Mouse (Mus musculus): ENCODE results near the gene Urm1.

Gene Urm1

DNA sequence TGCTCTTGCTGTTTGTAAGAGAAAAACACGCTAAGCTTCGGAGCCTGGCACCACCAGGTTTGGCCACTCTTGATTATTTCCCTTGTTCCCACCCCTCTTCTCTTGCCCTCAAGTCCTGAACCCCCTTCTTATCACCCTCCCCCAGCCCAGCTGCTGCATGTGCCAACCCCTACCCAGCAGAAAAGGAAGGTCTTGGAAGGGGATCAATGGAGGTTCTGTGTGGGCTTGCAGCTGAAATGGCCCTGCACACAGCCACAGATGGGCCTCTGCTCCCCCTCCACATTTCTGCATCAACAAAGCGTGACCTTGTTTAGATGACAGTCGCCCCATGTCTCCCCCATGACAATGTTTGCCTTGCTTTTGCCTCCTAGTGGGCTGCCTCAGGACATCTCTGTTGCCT is 11.2 kb downstream of the Urm1 start:
- peak; percentile 50 for DNase-seq

DNA sequence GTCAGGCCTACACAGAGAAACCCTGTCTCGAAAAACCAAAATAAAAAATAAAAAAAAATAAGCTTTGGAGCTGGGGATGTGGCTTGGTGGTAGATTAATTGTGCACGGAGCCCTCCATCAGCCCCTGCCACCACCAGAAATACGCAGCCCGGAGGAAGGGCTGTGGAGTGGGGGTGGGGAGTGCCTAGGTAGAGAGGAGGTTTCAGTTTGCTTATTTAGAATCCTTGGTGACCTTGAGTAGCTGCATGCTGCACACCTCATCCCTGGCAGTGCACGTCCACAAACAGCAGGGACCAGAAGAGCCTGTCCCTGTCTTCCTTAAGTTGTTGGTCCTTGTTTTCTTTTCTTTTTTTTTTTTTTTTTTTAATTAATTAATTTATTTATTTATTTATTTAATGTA is 13.9 kb downstream of the Urm1 start:
- DNase-seq, result no peak

DNA sequence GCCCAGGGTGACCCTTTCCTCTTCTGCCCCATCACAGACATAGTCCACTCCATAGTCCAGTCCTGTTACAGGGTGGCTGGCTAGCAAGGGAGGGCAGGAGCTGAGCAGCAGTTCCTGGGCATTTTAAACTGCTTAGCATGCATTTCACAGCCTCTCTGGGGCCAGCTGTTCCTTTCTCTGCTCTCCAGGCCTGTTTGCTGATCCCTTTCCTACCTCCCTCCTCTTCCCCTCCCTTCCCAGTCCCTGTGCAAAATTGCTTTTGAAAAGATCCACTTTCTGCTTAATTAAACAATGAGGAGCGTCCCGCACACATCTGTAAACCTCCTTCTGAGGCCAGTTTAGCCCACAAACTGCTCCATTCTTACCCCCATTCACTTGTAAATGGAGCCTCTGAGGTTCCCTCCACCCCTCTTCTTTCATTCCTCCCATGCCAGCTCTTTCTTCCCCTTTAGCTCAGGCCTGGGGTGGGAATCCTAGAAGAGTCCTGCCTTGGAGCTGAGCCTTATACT is 15.6 kb downstream of the Urm1 start:
- no peak for DNase-seq

DNA sequence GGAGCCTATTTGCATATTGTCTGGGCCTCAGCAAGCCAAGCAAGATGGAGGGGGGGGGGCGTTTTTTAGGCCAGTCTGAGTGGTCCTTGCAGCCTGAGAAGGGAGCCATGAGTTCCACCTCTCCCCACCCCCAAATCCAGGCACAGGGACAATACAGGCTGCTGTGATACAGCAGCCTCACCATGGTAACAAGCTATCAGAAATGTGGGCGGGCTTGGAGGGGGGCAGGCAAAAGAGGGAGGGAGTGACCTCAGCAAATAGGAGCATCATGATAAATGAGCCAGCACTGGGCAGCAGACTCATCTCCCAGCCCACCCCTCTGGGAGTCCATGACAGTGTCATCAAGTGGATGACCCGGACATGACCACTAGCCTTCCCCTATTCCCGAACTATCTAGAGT is 19.6 kb downstream of the Urm1 start:
- DNase-seq, result no peak

DNA sequence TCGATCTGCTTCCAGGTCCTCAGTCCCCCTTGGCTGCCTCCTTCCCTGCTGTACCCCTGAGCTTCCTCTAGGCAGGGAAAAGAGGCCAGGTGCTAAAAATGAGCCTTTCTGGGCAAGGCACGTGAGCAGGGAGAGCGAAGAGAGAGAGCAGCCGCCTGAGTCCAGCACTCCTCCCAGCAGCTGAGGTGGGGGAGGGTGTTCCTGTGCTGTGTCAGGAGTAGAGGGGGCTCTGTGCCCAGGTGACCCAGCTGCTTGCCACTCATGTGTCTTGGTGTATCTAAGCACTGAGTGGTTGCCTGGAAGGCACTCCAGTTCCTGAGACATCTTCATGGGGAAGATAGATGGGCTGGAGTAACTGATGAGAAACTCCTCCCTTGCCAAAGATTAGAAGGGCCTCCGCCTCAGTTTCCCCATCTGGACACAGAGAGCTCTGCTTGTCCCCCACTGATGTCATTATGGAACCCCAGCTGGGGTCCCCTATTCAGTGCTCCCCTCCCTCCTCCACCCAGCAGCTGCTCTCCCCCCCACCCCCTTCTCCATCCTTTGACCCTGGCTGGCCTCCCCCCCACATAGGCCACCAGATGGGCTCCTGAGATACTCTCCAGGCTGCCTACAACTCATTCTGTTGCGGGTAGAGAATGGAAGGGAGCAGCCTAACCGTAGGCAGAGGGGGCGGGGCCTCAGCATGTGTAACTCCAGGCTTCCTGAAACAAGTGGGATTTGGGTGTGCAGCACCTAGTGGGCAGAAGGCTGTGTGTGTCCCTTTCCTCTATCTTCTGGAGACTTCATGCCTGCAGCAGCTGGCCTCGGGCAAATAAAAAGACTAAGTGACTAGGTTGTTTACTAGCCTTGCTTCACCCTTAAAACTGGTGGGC is 23.6 kb downstream of the Urm1 start:
- peak; percentile 50 for DNase-seq

DNA sequence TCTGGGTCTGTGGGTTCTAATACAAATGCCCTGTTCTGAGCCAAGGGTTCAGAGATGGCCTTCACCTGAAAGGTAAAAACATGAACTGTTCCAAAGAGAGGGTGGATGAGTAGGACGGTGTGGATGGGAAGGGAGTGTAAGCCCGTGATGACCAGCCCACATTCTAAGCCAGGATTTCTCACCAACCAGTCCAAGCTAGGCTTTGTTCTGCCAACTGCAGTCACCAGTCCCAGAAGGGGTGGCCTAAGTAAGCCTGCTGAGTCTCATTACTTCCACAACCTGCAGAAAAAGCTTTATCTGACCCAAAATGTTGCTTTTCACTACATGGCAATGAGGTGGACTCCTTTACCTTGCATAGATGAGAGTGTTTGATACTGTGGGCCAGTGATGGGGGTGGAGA is 24.2 kb downstream of the Urm1 start:
- no peak for DNase-seq

DNA sequence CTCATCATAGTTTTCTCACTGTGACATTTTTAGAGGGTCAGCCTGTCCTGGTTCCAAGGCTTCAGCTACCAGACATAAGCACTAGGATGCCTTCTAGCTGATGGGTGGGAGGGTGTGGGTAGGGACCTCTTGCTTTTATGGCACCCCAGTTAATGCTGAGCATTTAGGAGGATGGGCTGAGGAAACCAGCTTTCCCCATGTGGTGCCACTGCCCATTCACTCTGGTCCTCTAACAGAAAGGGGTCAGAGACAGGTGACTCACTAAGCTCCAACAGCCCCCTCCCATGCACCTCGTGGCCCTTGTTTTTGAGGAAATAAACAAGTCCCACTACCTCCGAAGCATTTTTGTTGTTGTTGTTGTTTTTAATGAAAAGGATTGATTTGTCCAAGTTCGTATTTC is 24.8 kb downstream of the Urm1 start:
- no peak for DNase-seq

DNA sequence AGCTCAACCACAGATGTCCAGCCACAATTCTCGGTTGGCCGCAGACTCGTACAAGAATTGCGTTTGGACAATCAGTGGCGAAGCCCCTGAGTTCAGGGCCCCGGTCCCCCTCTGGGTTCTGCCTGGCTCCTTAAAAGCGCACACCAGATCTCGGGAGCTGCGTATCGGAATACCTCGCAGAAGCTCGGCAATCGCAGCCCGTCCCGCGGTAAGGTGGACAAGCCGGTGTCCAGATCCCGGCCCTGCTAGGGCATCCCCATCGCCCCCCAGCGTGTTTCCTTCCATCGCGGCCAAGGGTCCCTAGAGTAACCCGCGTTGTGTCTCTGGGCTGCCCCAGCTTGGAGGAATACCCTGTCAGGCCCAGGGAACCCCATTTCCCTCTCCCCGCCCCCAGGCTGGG is 25.8 kb downstream of the Urm1 start:
- DNase-seq, result no peak

DNA sequence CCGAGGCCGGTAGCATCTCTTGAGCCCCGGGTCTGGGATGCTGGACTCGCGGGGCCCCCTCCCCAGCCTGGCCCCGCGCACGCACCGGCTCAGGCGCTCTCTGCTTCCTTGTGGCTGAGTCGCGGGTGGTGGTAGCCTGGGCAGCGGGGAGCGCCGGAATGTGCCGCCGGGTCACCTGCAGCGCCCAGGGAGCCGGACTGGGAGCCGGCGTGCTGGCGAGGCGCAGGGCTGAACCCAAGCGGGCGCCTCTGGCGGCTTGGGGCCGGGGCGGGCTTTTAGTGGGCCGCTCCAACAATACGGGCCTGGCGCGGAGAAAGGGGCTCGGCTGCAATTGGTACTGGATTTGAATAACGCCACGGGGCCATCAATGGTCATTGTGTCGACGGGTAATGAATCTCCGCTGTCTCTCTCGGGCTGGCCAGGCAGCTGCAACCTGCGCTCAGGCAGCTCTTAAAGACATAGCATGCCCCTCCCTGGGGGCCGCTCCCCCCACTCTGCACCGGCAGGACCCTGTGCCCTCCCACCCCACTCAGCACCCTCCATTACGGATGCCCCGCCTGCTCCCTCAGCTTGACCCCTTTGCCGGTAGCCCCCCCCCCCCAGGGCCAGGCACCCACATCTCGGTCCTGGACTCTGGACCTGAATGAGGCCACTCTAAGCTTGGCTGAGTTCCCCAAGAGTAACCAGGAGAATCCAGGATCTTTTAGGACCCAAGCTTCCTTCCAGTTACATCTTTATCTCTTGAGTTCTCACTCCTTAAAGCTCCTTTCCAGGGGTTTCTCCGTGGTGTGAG is 26.4 kb downstream of the Urm1 start:
- peak; percentile 38 for DNase-seq

DNA sequence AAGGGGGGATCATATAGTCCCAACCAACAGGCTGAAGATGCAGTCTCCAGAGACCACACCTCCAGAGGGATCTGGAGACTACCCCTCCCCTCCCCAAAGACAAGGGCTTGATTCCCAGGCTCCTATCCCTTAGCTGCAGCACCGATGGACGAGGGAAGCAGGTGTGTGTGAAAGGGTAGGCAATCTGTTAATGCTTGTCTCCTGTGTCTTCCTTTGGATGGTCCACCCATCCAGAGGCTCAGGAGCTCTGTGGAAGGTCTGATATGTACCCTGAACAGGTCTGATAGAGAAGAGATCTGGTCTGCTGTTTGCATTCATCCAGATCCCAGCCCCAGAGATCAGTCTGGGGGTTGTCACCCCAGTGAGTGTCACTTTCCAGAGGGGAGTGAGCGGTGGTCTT is 27.0 kb downstream of the Urm1 start:
- no peak for DNase-seq

DNA sequence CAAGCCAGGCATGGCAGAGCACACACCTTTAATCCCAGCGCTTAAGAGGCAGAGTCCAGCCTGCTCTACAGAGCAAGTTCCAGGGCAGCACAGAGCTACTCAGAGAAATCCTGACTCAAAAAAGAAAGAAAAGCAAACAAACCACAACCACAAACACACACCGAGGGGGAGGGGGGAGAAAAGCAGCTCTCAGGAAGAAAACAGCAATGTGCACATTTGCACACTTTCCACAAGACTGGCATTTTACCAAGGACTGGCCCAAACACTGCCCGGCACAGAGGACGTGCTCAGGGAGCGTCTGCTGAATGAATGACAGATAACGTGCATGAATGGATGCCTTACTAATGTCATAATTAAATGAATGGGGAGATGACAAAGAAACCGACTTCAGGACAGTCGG is 29.2 kb downstream of the Urm1 start:
- DNase-seq, result no peak

DNA sequence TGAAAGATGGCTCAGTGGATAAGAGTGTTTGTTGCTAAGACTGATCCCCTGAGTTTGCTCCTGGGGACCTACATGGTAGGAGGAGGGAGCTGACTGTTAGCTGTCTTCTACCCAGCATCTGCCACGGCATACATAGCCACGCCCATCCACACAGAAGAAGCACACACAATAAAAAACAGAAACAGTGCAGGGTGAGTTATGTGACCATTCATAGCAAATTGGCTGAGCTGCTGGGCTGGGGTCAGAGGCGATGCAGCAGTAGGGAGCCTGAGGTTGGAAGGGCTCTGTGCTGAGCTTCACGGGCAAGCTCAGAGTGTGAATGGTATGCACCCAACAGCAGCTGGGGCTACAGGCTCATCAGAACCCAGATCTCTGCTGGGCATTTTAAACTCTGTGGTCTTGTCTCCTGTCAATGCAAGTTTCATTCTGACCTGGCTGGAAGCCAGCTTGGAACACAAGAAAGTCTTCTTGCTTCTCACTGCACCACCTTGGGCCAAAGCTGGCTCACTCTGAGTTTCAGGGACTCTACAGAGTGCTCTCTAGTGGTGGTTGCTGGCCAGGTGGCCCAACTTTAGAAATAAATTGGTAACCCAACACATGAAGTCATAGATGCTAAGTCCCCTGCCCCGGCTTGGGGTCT is 30.1 kb downstream of the Urm1 start:
- DNase-seq, result no peak

DNA sequence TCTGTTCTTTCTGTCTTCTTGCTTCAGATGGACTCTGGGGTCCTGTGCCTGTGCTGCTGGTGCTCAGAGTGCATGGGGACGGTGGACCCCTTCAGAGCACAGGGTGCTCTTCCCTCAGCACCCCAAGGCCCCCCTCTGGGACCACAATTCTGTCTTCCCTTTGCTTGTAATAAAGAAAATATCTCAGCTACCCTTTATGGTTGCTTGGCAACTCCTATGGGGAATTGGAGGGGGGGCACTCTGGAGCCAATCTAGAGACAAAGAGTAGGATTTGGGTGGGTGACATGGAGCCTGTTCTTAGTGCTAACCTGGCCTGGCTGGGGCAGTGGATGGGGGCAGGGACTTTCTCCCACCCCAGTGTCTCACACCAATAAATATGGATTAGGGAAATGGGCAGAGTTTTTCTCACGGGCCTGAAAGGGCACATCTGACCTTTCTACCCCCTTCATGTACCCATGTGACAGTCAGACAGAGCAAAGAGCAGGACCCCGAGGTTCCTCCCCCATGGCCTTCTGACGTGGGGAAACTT is 33.1 kb downstream of the Urm1 start:
- no peak for DNase-seq

DNA sequence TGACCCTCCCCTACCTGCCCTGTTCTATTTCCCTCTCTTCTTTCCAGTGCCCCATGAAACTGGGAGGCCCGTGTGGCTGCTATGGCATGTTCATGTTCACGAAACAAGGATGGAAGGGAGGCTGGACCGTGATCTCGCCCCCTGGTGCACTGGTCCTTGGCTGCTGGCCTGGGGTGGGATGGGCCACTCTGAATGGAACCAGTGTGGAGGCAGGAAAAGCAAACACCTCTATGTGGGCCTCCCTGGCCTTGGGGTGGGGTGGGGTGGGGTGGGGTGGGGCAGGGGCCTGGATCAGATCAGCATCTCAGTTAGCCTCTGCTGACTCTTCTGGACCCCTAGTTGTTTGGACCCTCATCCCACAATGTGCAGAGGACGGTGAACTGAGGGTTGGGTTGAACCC is 33.9 kb downstream of the Urm1 start:
- no peak for DNase-seq

DNA sequence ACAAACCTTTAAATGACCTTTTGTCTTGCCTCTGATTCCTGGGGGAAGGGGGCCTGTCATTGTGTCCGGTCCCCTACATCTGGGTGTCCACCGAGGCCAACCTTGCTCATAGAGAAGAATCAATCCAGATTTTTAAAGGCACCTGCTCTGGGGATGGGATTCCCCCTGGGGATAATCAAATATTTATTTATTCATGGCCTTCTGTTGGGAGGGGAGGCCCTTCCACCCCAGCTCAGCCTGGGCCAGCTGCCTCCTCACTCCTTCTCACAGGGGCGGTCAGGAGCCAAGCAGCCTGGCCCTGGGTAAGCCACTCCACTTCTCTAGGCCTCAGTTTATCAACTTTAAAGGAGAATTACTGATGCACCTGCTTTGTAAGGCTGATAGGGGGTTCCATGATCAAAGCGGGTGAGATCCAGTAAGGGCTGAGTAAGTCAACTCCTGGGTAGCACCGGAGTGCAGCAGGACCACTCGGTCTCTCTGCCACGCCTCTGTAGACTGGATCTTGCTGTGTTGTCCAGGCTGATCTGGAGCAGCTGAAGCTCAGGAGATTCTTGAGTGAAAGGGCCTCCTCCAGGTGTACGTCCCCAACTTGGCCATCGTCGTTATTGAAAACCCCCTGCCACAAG is 35.8 kb downstream of the Urm1 start:
- no peak for DNase-seq

DNA sequence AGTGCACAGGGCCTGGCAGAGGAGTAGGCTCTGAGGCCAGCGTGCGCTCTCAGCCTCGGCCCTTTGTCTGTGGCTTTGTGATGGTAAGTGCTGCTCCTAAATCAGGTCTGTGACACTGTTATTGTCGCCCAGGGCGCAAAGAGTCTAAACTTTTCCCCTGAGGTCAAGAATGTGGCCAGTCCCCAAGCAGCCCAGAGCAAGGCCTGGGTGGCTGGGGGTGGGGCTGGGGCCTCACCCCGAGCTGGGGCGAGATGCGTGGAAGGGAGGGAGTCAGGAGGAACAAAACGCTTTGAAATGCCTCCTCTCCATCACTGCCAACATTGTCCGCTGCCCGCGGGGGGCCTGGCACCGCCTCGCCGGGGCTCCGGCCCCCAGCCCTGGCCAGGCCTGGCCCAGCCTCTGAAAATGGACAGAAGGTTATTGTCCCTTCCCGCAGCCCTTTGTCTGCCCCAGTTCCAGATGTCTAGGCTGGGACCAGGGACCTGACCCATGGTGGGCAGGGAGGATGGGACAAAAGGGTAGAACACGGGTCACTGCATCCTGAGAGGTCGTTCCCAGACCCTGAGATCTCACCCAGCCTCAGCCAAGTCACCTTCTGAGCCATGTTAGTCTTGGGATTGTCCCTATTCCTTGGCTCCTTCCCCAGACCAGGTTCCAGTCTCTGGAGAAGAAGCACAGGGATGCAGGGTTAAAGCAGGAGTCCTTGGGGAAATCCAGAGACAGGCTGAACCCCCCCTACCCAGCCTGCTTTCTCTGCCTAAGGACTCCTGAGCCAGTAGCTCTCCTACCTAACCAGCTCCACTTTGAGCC is 36.8 kb downstream of the Urm1 start:
- peak; percentile 56 for DNase-seq

DNA sequence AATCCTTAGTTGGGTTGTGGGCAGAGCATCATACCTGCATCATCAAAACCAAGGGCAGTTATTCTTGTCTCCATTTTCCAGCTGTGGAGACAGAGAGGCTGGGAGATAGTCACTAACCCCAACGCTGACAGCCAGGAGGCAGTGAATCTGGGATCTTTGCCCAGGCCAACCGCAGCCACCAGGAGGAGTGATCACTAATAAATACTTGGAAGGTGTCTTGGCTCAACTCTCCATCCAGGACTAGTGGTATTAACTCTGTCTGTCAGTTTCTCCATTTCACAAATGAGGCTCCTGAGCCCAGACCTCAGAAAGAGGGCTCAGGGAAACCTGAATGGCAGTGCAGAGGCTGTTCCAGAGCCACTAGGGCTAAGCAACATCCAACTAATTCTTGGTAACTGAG is 37.5 kb downstream of the Urm1 start:
- DNase-seq, result no peak

DNA sequence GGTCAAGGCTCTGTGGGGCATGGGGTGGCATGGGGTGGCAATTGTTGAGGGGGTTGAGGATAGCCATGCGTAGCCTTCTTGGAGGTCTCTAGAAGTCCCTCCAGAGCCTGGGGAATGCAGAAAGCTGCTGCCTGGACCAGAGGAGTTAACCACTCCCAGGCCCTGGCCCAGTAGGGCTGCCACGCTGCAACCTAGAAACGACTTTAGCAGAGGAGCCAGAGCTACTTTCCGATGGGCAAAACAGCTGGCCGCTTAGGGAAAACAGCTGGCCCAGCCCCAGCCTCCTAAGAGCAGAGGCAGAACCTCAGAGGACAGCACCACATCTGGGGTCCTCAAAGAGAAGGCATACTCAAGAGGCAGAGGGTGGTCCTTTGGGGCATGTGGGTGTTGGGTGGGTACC is 38.1 kb downstream of the Urm1 start:
- no peak for DNase-seq

DNA sequence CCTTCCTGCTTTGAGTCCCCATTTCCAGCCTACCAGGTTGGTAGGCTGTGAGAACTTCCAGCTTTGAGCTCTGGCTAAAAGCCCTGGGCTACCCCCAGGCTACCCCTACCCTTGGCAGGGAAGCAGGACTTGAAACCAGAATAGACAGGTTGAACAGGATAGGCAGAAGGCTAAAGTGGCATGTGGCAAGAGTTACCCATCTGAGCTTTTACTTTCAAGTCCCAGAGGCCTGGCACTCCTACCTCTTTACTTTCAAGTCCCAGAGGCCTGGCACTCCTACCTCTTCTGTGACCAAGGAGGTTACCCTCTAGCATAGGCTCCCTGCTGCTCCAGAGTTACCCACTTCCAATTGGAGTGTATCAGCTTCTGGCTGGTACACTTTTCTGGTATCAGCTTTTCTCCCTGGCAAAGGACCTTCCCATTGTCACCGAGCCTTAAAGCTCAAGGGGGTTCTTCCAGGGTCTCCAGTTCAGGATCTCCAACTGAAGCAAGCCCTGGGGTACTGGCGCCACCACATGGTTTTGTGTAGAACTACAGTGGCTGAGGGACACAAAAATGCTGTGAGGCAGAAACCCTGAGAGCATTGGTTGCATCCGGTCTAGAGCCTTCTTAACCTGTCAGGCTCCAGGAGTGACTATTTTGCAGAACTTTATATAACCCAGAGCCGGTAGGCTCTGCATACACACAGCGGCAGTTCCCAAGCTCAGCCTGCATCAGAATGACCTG is 39.0 kb downstream of the Urm1 start:
- DNase-seq, result no peak

DNA sequence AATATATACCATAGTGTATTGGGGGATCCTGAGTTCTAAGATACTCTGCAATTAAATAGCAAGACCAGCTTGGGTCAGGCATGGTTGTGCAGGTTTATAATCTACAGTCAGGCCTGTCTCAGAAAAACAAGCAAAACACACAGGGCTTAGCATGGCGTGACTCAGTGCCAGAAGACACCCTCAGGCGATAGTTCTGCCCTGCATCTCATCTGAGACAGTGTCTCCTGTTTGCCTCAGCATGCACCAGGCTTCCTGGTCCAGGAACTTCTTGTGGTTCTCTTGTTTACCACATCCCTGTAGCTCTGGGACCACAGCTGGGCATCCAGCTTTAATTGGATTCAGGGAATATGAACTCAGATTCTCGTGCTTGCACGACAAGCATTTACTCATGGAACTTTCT is 45.2 kb downstream of the Urm1 start:
- DNase-seq, result no peak

DNA sequence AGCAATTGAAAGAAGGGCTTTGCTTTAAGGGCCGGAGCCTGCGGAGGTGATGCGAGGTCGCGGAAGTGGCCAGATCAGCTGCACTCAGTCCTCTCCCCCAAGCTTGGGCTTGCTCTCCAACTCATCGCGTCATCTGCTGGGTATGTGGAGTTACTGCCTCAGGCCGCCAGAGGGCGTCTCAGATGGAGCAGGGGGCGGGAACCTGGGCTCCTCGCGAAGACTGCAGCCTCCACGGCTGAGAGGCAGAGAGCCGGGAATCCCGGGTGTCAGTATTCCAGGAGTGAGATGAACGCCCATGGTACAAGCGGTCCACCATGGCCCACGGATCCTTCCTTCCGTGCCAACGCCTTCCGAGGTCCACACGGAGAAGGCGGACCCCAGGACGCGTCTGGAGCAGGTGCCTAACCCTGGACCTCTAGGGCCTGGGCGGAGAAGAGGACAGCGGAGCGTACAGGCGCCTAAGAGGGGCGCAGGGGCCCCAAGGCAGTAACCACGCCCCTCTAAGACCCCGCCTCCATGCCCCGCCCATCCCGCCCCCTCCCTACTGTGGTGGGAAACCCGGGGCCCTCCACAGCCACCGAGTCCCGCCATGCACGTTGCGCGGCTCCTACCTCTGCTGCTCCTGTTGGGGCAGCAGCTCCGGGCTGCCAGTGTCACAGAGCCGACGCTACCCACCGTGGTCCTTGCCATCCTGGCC is 49.2 kb downstream of the Urm1 start, which contains the start of gene Cercam:
Gene Cercam, plus strand, starts transcription at position 216 of the 697 bp plus-strand sequence.
- DNase-seq, result peak; percentile 85
